Mouse (Mus musculus) heart, embryonic 16.5 days (tissue): ENCODE results near the gene Fat3. TPM values are rescaled to one million over a fixed set of nuclear protein-coding genes. Genes with fewer than 3 reads are reported as not detected.

Experiments
- ATAC-seq: fragments of 200-750 bp; cut with Nextera tagmentation; replicated peaks from 2 replicates; pipeline ENCODE4 v1.8.0; 2017; ENCODE audit warnings: moderate number of reproducible peaks; ENCODE audit not compliant: insufficient read depth, low FRiP score; ENCODE audit errors: extremely low read depth
- H3K27ac ChIP-seq: fragments of 300-500 bp; sonication (generic); 2 replicates; pipeline ENCODE4 v1.5.1; 2014; ENCODE audit warnings: mild to moderate bottlenecking, low read length, control low read depth, moderate library complexity
- H3K27me3 ChIP-seq: fragments of 300-500 bp; sonication (generic); 2 replicates; pipeline ENCODE4 v1.6.1; 2014; ENCODE audit warnings: low read length, mixed read lengths; ENCODE audit not compliant: control insufficient read depth, insufficient read depth
- H3K36me3 ChIP-seq: fragments of 300-500 bp; sonication (generic); 2 replicates; pipeline ENCODE4 v1.6.1; 2014; ENCODE audit not compliant: control insufficient read depth, insufficient read depth
- H3K4me1 ChIP-seq: fragments of 300-500 bp; sonication (generic); 2 replicates; pipeline ENCODE4 v1.6.1; 2014; ENCODE audit warnings: low read length, mixed read lengths; ENCODE audit not compliant: control insufficient read depth, insufficient read depth
- H3K4me2 ChIP-seq: fragments of 300-500 bp; sonication (generic); 2 replicates; pipeline ENCODE4 v1.6.1; 2014; ENCODE audit warnings: low read depth, mild to moderate bottlenecking, control low read depth, low read length
- H3K4me3 ChIP-seq: fragments of 300-500 bp; sonication (generic); 2 replicates; pipeline ENCODE4 v1.5.1; 2014; ENCODE audit warnings: mild to moderate bottlenecking, control low read depth, low read length
- H3K9ac ChIP-seq: fragments of 300-500 bp; sonication (generic); 2 replicates; pipeline ENCODE4 v1.6.1; 2014; ENCODE audit warnings: low read length, control low read depth
- H3K9me3 ChIP-seq: fragments of 300-500 bp; sonication (generic); replicated peaks from 2 replicates; pipeline ENCODE4 v1.6.1; 2016; ENCODE audit warnings: low read length; ENCODE audit not compliant: control insufficient read depth
- WGBS: fragments of 180-500 bp; shearing (Covaris S2); extraction: QIAGEN DNeasy Blood & Tissue Kit; methylation state at CpG from one replicate; pipeline ENCODE4 v1.1.7; 2014; 5-methylcytosine and 5-hydroxymethylcytosine counted together
- polyA plus RNA-seq: library from polyadenylated mRNA; unstranded; fragments of >200 nt; fragmentation: Nextera tagmentation; extraction: Ambion mirVana; gene quantifications from 2 replicates; pipeline ENCODE4 v1.2.1, GENCODE M21; 2015

Fat3 gene
- polyA plus RNA-seq, 1 experiment from 2014 or later = 0.76 TPM

DNA sequence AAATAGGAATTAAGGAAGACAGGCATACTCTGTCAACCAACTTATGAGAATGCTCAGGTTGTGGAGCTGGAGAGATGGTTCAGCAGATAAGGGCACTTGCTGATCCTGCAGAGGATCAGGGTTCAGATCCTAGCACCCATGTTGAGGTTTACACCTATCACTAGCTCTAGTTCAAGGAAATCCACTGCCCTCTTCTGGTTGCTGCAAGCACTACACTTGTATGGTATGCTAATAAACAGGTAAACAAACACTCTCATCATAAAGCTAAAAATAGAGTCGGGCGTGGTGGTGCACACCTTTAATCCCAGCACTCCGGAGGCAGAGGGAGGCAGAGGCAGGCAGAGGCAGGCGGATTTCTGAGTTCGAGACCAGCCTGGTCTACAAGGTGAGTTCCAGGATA lies 341.7 kb downstream of the Fat3 start:
- Histone ChIP-seq H3K9me3 (0 out of 2 replicates have a peak, but pooled peaks cover 2% of the 10 kb centered on the region), H3K9ac (no peak overlapping the region), H3K4me2 (no peak overlapping the region), H3K27ac (no peak overlapping the region), H3K4me3 (no peak overlapping the region), H3K36me3 (no peaks in the 10 kb centered on the region), H3K27me3 (no peaks in the 10 kb centered on the region), H3K4me1 (no peaks in the 10 kb centered on the region)
- 90% methylated on average over 5 of the region's 5 CpGs for WGBS
- no peak for ATAC-seq

DNA sequence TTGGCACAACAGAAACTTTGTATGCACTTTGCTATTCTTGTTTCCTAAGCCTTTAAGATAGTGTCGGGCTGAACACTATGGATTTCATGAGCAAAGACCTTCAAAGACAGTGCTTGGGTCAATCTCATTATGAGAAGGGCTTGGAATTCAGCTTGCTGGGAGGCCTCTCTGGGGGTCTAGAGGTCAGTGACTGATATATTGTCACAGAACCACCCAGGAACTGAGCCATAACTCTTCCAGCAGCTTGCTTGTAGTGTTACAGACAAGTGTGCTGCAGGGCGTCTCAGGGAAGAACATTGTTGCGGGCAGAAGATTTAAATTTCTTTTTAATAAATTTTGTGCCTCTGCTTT lies 347.5 kb downstream of the Fat3 start:
- H3K9me3 ChIP-seq = no peaks in the 10 kb centered on the region
- H3K4me3 ChIP-seq = no peak overlapping the region
- no peak overlapping the region for H3K9ac ChIP-seq
- no peak overlapping the region for H3K27ac ChIP-seq
- no peaks in the 10 kb centered on the region for H3K36me3 ChIP-seq
- no peak overlapping the region for H3K4me2 ChIP-seq
- no peak for ATAC-seq
- H3K4me1 ChIP-seq = no peaks in the 10 kb centered on the region
- WGBS = 59% methylated on average over 3 of the region's 3 CpGs
- H3K27me3 ChIP-seq = no peaks in the 10 kb centered on the region

DNA sequence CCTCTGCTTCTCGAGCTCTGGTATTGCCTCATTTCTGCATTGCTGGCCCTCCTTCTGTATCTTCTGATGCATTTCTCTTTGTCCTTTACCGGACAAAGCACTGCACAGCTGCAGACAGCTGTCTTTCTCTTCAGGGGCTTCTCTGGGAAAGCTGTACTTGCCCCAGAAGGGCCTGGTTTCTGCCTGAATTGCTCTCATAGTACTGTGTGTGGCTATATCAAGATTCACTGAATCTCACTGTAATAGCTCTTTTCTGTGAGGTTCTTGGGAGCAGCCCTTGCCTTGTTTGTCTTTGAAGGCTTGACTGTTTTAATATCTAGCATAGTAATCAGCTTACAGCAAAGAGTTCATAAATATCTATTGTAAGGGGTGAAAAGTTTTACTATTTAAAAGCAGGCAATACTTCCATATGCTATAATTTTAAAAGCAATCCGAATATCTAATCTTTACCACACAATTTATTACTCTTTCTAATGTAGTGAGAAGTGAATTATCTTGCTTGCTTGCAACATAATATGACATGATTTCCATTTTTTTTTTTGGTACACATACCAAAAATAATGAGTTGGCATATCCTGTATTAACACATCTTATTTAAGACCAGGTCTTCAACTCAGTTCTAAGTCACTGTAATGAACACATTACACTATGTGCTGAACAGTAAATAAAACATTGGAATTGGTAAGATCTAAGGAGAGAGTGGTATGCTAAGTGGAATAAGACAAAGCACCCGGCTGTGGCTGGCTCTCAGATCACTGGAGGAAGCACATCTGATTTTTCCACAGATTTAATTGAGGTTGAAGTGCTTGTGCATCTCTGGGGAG lies 348.1 kb downstream of the Fat3 start:
- no peaks in the 10 kb centered on the region for H3K4me1 ChIP-seq
- no peak overlapping the region for H3K27ac ChIP-seq
- ATAC-seq = no peak
- no peak overlapping the region for H3K9ac ChIP-seq
- no peaks in the 10 kb centered on the region for H3K27me3 ChIP-seq
- no peaks in the 10 kb centered on the region for H3K36me3 ChIP-seq
- no peak overlapping the region for H3K4me3 ChIP-seq
- H3K9me3 ChIP-seq = no peaks in the 10 kb centered on the region
- WGBS = 65% methylated on average over 4 of the region's 4 CpGs
- no peak overlapping the region for H3K4me2 ChIP-seq

DNA sequence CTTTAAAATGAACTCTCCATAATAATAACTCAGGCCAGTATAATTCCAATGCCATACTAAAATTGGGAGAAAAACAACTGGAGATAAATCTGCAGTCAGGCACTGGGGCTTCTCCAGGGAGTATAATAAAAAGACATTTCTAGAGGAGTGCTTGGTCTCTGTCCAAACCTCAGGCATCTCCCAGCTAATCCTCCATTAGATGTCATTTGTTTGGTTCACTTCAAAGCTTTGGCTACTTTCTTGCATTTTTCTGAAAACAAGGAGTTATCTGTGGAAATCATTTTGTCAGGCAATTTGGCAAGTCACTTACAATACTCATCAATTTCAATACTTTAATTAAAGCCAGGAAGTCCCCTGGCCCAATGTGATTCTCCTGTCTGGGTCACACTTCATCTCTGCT lies 351.0 kb downstream of the Fat3 start:
- no peak overlapping the region for H3K4me3 ChIP-seq
- no peaks in the 10 kb centered on the region for H3K27me3 ChIP-seq
- no peak for ATAC-seq
- no peaks in the 10 kb centered on the region for H3K4me1 ChIP-seq
- H3K9me3 ChIP-seq = no peaks in the 10 kb centered on the region
- H3K9ac ChIP-seq = no peak overlapping the region
- H3K36me3 ChIP-seq = no peaks in the 10 kb centered on the region
- no peak overlapping the region for H3K4me2 ChIP-seq
- no peak overlapping the region for H3K27ac ChIP-seq

DNA sequence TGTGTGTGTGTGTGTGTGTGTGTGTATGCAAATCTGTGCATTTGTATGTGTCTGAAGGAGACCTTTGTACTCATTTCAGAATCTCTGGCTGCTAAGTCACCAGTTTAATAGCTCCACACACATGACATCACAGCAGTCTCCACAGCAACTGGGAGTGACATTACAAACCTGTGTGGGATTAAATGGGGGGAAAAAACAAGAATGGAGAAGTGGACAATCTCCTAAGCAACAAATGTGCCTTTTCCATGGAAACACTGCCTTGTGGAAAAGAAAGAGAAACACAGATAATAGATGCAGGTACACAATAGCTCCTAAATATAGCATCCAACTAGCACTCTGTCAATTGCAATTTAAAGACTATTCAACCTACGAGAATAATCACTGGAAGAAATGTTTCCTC lies 353.4 kb downstream of the Fat3 start:
- H3K4me2 ChIP-seq = no peak overlapping the region
- H3K9ac ChIP-seq = no peak overlapping the region
- H3K9me3 ChIP-seq = no peaks in the 10 kb centered on the region
- no peak overlapping the region for H3K27ac ChIP-seq
- 33% methylated on average over 1 of the region's 1 CpGs for WGBS
- H3K36me3 ChIP-seq = no peaks in the 10 kb centered on the region
- ATAC-seq = no peak
- H3K4me3 ChIP-seq = no peak overlapping the region
- H3K27me3 ChIP-seq = no peaks in the 10 kb centered on the region
- H3K4me1 ChIP-seq = no peaks in the 10 kb centered on the region

DNA sequence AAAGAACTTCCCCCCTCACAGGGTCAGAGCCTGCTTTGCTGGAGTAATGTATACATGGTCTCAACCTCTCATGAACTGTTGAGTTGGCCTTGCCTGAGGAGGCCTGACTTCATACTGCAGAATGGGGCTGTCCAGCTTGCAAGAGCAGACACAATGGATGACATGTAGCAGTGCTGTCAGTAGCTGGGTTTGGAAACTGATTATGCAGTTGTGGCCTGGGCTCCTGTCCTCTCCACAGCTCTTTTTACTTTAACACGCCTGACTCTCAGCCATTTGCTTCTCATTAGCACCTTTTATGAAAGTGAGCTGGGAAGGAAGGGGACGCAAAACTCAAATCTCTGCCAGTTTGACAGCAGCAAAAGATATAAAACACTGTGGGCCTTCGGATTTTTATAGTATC lies 356.4 kb downstream of the Fat3 start:
- no peaks in the 10 kb centered on the region for H3K9me3 ChIP-seq
- H3K4me3 ChIP-seq = no peak overlapping the region
- H3K36me3 ChIP-seq = no peaks in the 10 kb centered on the region
- H3K27ac ChIP-seq = no peak overlapping the region
- no peak overlapping the region for H3K4me2 ChIP-seq
- H3K27me3 ChIP-seq = no peaks in the 10 kb centered on the region
- ATAC-seq = no peak
- WGBS = 69% methylated on average over 3 of the region's 3 CpGs
- no peak overlapping the region for H3K9ac ChIP-seq
- H3K4me1 ChIP-seq = no peaks in the 10 kb centered on the region

DNA sequence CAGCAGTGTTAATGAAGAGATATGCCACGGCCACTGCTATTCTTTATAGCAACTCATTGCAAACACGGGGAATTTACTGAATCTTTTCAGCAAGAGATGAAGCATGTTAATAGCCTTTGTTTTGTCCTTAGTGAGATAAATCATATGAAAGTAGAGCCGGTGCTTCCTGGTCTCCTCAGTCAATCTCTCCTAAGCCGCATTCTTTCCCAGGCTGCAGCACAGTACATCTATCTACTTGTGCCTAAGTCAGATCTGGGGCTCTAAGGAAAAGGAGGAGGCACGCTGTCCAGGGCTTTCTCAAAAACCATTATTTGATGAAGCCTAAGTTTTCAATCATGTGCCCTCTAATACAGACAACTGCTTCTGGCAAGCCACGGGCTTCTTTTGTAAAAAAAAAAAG lies 361.8 kb downstream of the Fat3 start:
- 64% methylated on average over 6 of the region's 6 CpGs for WGBS
- no peak overlapping the region for H3K27ac ChIP-seq
- H3K9me3 ChIP-seq = no peaks in the 10 kb centered on the region
- H3K27me3 ChIP-seq = no peaks in the 10 kb centered on the region
- no peak for ATAC-seq
- H3K4me1 ChIP-seq = no peaks in the 10 kb centered on the region
- no peaks in the 10 kb centered on the region for H3K36me3 ChIP-seq
- H3K9ac ChIP-seq = no peak overlapping the region
- no peak overlapping the region for H3K4me2 ChIP-seq
- no peak overlapping the region for H3K4me3 ChIP-seq

DNA sequence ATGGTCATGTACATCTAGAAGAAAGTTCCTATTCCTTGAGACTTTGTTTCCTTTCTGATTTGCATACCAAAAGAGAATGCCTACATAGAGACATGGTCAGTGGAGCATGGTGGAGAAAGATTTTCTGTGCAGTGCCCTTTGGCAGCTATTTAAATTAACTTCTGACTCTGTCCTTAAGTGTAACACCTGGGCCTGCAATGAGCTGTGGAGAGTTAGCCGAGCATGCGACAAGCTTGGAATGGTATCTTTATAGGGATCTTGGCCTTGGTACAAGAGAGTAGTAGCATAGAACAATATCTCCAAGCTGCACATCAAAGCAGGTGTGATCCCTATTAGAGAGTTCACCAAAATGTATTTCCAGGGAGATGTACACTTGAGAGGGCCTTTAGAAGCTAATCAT lies 368.0 kb downstream of the Fat3 start:
- Histone ChIP-seq H3K27me3 (no peaks in the 10 kb centered on the region), H3K4me3 (no peak overlapping the region), H3K36me3 (no peaks in the 10 kb centered on the region), H3K4me1 (no peaks in the 10 kb centered on the region), H3K4me2 (no peak overlapping the region), H3K9ac (no peak overlapping the region), H3K9me3 (no peaks in the 10 kb centered on the region), H3K27ac (no peak overlapping the region)
- WGBS = 85% methylated on average over 2 of the region's 2 CpGs
- no peak for ATAC-seq

DNA sequence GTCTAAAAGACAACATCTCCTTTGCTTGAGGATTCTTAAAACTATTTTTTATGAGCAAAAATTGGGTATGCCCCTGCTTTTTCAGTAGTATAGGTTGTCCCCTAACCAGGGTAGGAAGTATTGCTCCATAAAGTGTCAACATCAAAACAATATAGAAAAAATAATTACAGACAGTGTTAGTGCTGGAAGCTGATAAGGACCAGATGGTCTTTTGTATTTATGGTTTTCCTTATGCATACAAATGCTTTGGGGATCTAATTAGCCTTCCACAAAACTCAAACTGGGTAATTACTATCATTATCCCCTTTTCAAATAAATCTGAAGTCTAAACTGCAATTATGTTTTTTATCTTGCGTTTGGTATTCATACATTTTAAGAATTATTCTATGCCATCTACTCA lies 368.5 kb downstream of the Fat3 start:
- ATAC-seq = no peak

More for the DNA sequence above, 368.5 kb downstream of the Fat3 start:
- WGBS = 86% methylated on average over 1 of the region's 1 CpGs
- Histone ChIP-seq H3K4me3 (no peak overlapping the region), H3K27ac (no peak overlapping the region), H3K4me2 (no peak overlapping the region), H3K9ac (no peak overlapping the region), H3K27me3 (no peaks in the 10 kb centered on the region), H3K4me1 (no peaks in the 10 kb centered on the region), H3K9me3 (no peaks in the 10 kb centered on the region), H3K36me3 (no peaks in the 10 kb centered on the region)
